Mouse (Mus musculus): ENCODE measurements at regions not wholly inside any gene's neighbourhood (a gene's known extent, or its start where the extent isn't known, plus 50 kb on each side); places are given as distances from the start of the nearest gene placed in this dataset.
A peak's percentile ranks its signal among the peaks of the same experiment; 100 is the strongest.

- ATAC-seq (replicated peaks; ENCODE audit: low read depth, poor library complexity, severe bottlenecking), result no peak
Measured at GRCm38 (mm10) chr1:105206216-105206615, 150.3 kb downstream of the Rnf152 start.

- no peak for ATAC-seq (replicated peaks; ENCODE audit: low read depth, poor library complexity, severe bottlenecking)
Measured at GRCm38 (mm10) chr1:105199305-105199704, 157.2 kb downstream of the Rnf152 start.

- peak; percentile 62 for ATAC-seq (replicated peaks; ENCODE audit: low read depth, poor library complexity, severe bottlenecking)
Measured at GRCm38 (mm10) chr1:105191126-105191525, 165.4 kb downstream of the Rnf152 start.

GRCm38 (mm10) chr1:105188920-105189266 lies 167.6 kb downstream of the Rnf152 start:
- peak; percentile 17; the same call in 1 of the 2 replicates for ATAC-seq (replicated peaks; ENCODE audit: low read depth, poor library complexity, severe bottlenecking)

GRCm38 (mm10) chr1:105188210-105188919 lies 168.1 kb downstream of the Rnf152 start:
- ATAC-seq (replicated peaks; ENCODE audit: low read depth, poor library complexity, severe bottlenecking), result peak; percentile 74

- no peak for ATAC-seq (replicated peaks; ENCODE audit: low read depth, poor library complexity, severe bottlenecking)
Measured at GRCm38 (mm10) chr1:105184470-105184869, 172.0 kb downstream of the Rnf152 start.

GRCm38 (mm10) chr1:105179371-105179823 lies 177.1 kb downstream of the Rnf152 start:
- no peak for ATAC-seq (replicated peaks; ENCODE audit: low read depth, poor library complexity, severe bottlenecking)

- no peak for ATAC-seq (replicated peaks; ENCODE audit: low read depth, poor library complexity, severe bottlenecking)
Measured at GRCm38 (mm10) chr1:105178773-105179172, 177.7 kb downstream of the Rnf152 start.

GRCm38 (mm10) chr1:105177938-105178337 lies 178.6 kb downstream of the Rnf152 start:
- ATAC-seq (replicated peaks; ENCODE audit: low read depth, poor library complexity, severe bottlenecking), result no peak

GRCm38 (mm10) chr1:105177015-105177762 lies 179.3 kb downstream of the Rnf152 start:
- no peak for ATAC-seq (replicated peaks; ENCODE audit: low read depth, poor library complexity, severe bottlenecking)

- peak; percentile 89 for ATAC-seq (replicated peaks; ENCODE audit: low read depth, poor library complexity, severe bottlenecking)
Measured at GRCm38 (mm10) chr1:105170979-105171378, 185.5 kb downstream of the Rnf152 start.

- peak; percentile 66 for ATAC-seq (replicated peaks; ENCODE audit: low read depth, poor library complexity, severe bottlenecking)
Measured at GRCm38 (mm10) chr1:105170114-105170506, 186.4 kb downstream of the Rnf152 start.

- peak; percentile 34 for ATAC-seq (replicated peaks; ENCODE audit: low read depth, poor library complexity, severe bottlenecking)
Measured at GRCm38 (mm10) chr1:105169455-105170113, 186.9 kb downstream of the Rnf152 start.

- no peak for ATAC-seq (replicated peaks; ENCODE audit: low read depth, poor library complexity, severe bottlenecking)
Measured at GRCm38 (mm10) chr1:105168808-105169207, 187.7 kb downstream of the Rnf152 start.

- ATAC-seq (replicated peaks; ENCODE audit: low read depth, poor library complexity, severe bottlenecking), result peak; percentile 39; the same call in 1 of the 2 replicates
Measured at GRCm38 (mm10) chr1:105157459-105158124, 198.9 kb downstream of the Rnf152 start.

- no peak for ATAC-seq (replicated peaks; ENCODE audit: low read depth, poor library complexity, severe bottlenecking)
Measured at GRCm38 (mm10) chr1:105152175-105152828, 204.2 kb downstream of the Rnf152 start.

GRCm38 (mm10) chr1:105151466-105151846 lies 205.1 kb downstream of the Rnf152 start:
- ATAC-seq (replicated peaks; ENCODE audit: low read depth, poor library complexity, severe bottlenecking), result no peak

GRCm38 (mm10) chr1:105150624-105151465 lies 205.7 kb downstream of the Rnf152 start:
- no peak for ATAC-seq (replicated peaks; ENCODE audit: low read depth, poor library complexity, severe bottlenecking)

GRCm38 (mm10) chr1:105148792-105149191 lies 207.7 kb downstream of the Rnf152 start:
- ATAC-seq (replicated peaks; ENCODE audit: low read depth, poor library complexity, severe bottlenecking), result no peak

Data from common myeloid progenitor, adult 5-6 weeks (primary cell).